ENCODE assay signal across 19 mouse cellular contexts in the genomic region with DNA sequence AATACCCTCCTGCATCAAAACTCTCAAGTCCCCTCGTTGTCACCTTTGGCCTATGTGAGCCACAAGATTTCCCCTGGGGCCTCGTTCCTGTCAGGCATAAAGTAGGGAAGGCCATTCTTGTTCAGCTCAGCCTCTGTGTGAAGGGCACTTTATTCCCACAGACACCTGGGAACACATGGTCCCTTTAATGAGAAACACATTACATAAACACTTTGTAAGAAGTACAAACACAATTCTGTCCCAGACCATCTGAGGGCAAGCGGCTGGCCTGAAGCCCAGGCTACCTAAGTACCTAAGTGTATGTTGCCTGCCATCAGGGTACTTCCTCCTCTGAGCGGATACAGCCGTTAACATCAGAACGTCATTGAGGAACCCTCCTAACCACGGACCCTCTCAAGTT. TPM values are rescaled to one million over a fixed set of nuclear protein-coding genes. Genes with fewer than 3 reads are reported as not detected.
DNase-seq lines count a peak whose midpoint lies in the region; ATAC-seq and TF ChIP-seq lines count a peak whose summit lies in the region.
"Had no signal": no experiment of that assay in that cellular context is flagged by ENCODE, and none has a peak within 500 bp of the region (broad histone marks: within the 10 kb centered on the region; RNA-seq: fewer than 3 reads in every experiment).

No protein-coding gene starts in this region.

- no peak overlapping the region for H3K4me3 ChIP-seq in embryonic facial prominence, embryonic 11.5 days (ENCODE audit: low read depth, low read length)
- no peak overlapping the region for H3K4me3 ChIP-seq in lung, embryonic 16.5 days (ENCODE audit: low read length)
- H3K4me3 ChIP-seq in small intestine, adult 2 months (ENCODE audit: low read depth, low read length): no peak overlapping the region
- no peak overlapping the region for H3K4me3 ChIP-seq in forebrain, embryonic 10.5 days
- no peak overlapping the region for H3K4me3 ChIP-seq in forebrain, postnatal 0 days (ENCODE audit: low read depth, low read length)

- no peak for TF ChIP-seq POLR2A in small intestine, adult 2 months (IDR thresholded peaks at IDR 0.05; ENCODE audit: low read depth, low read length)

- ATAC-seq in embryonic facial prominence, embryonic 11.5 days (replicated peaks; ENCODE audit: insufficient number of reproducible peaks, low FRiP score, low TSS enrichment, low read depth): no peak
- peak; percentile 27; the same call in 1 of the 2 replicates for ATAC-seq in lung, embryonic 16.5 days (ENCODE audit: low read depth)
- no peak for ATAC-seq in forebrain, postnatal 0 days
- ATAC-seq: forebrain, embryonic 14.5 days; midbrain, embryonic 16.5 days; Patski had no signal

- H3K4me1 ChIP-seq in embryonic facial prominence, embryonic 11.5 days (ENCODE audit: control insufficient read depth, insufficient read depth, low read length): no peaks in the 10 kb centered on the region
- peaks cover 11% of the 10 kb centered on the region; the same call in 1 of the 2 replicates for H3K4me1 ChIP-seq in lung, embryonic 16.5 days (replicated peaks; ENCODE audit: control insufficient read depth, insufficient read depth, low read length)
- peaks cover 5% of the 10 kb centered on the region; the same call in 1 of the 2 replicates for H3K4me1 ChIP-seq in small intestine, adult 2 months (ENCODE audit: control insufficient read depth, insufficient read depth, insufficient read length, low read length)
- H3K4me1 ChIP-seq in forebrain, embryonic 10.5 days: peaks cover 17% of the 10 kb centered on the region
- no peaks in the 10 kb centered on the region for H3K4me1 ChIP-seq in forebrain, postnatal 0 days (ENCODE audit: insufficient read depth)

- no peaks in the 10 kb centered on the region for H3K27me3 ChIP-seq in embryonic facial prominence, embryonic 11.5 days (ENCODE audit: control insufficient read depth, insufficient read depth, low read length)
- no peaks in the 10 kb centered on the region for H3K27me3 ChIP-seq in lung, embryonic 16.5 days (ENCODE audit: control insufficient read depth, insufficient read depth, low read depth, low read length)
- no peaks in the 10 kb centered on the region for H3K27me3 ChIP-seq in small intestine, adult 2 months (ENCODE audit: control insufficient read depth, insufficient read depth, low read length)
- H3K27me3 ChIP-seq in forebrain, embryonic 10.5 days (ENCODE audit: poor library complexity, severe bottlenecking): no peaks in the 10 kb centered on the region
- H3K27me3 ChIP-seq in forebrain, postnatal 0 days (ENCODE audit: insufficient read depth, low read length): no peaks in the 10 kb centered on the region
- H3K27me3 ChIP-seq: Patski had no signal

- no peaks in the 10 kb centered on the region for H3K9me3 ChIP-seq in embryonic facial prominence, embryonic 11.5 days (replicated peaks; ENCODE audit: control insufficient read depth, low read length)
- H3K9me3 ChIP-seq in lung, embryonic 16.5 days (ENCODE audit: control insufficient read depth, low read length): no peaks in the 10 kb centered on the region
- H3K9me3 ChIP-seq in forebrain, embryonic 10.5 days: no peaks in the 10 kb centered on the region
- no peaks in the 10 kb centered on the region for H3K9me3 ChIP-seq in forebrain, postnatal 0 days (ENCODE audit: low read length)

- H3K27ac ChIP-seq in embryonic facial prominence, embryonic 11.5 days (replicated peaks; ENCODE audit: low read depth, low read length): no peak overlapping the region
- H3K27ac ChIP-seq in lung, embryonic 16.5 days (ENCODE audit: low read length): peak overlapping the region; percentile 61
- H3K27ac ChIP-seq in small intestine, adult 2 months (ENCODE audit: insufficient read depth, low read depth, low read length): peak overlapping the region; percentile 58
- H3K27ac ChIP-seq in forebrain, embryonic 10.5 days: no peak overlapping the region
- no peak overlapping the region for H3K27ac ChIP-seq in forebrain, postnatal 0 days (ENCODE audit: low read depth, low read length)
- H3K27ac ChIP-seq: liver, embryonic 14.5 days had no signal

- TF ChIP-seq CTCF in small intestine, adult 2 months (IDR thresholded peaks at IDR 0.05; ENCODE audit: extremely low read depth, insufficient read length, insufficient replicate concordance, low read depth, low read length): no peak
- no peak for TF ChIP-seq CTCF in forebrain, postnatal 0 days (IDR thresholded peaks at IDR 0.05; ENCODE audit: low read depth)

- peak; percentile 21 to 48 for DNase-seq in spleen, postnatal 36 days (ENCODE audit: low spot score in 2 of 2)
- no peak for DNase-seq in spleen, postnatal 14 days (ENCODE audit: low spot score in 2 of 2)
- peak; percentile 49 for DNase-seq in embryonic facial prominence, embryonic 11.5 days (ENCODE audit: low spot score)
- DNase-seq in left cerebral cortex, adult 9 months (ENCODE audit: low spot score in 2 of 2): no peak
- no peak for DNase-seq in forebrain, embryonic 10.5 days (ENCODE audit: extremely low spot score, low spot score)
- DNase-seq in forebrain, postnatal 0 days: no peak
- DNase-seq: adrenal gland, adult 8-10 months; gastrocnemius, postnatal 36 days; kidney, postnatal 25 days; thymus, postnatal 25 days had no signal

- no peaks in the 10 kb centered on the region for H3K36me3 ChIP-seq in embryonic facial prominence, embryonic 11.5 days (replicated peaks; ENCODE audit: control insufficient read depth, insufficient read depth, low read depth, low read length)
- no peaks in the 10 kb centered on the region for H3K36me3 ChIP-seq in lung, embryonic 16.5 days (ENCODE audit: control insufficient read depth, insufficient read depth, low read length)
- H3K36me3 ChIP-seq in small intestine, adult 2 months (ENCODE audit: control insufficient read depth, insufficient read depth, low read length): no peaks in the 10 kb centered on the region
- H3K36me3 ChIP-seq in forebrain, embryonic 10.5 days (replicated peaks): no peaks in the 10 kb centered on the region
- no peaks in the 10 kb centered on the region for H3K36me3 ChIP-seq in forebrain, postnatal 0 days (ENCODE audit: insufficient read depth)

- H3K4me2 ChIP-seq in embryonic facial prominence, embryonic 11.5 days (ENCODE audit: low read depth, low read length): no peak overlapping the region
- no peak overlapping the region for H3K4me2 ChIP-seq in lung, embryonic 16.5 days (ENCODE audit: low read depth, low read length)
- no peak overlapping the region for H3K4me2 ChIP-seq in forebrain, postnatal 0 days (ENCODE audit: low read depth)

- 24% methylated on average over 7 of the region's 7 CpGs for WGBS in embryonic facial prominence, embryonic 11.5 days
- WGBS in lung, embryonic 16.5 days: 27% methylated on average over 7 of the region's 7 CpGs
- 53% methylated on average over 7 of the region's 7 CpGs for WGBS in small intestine, adult 2 months
- WGBS in forebrain, embryonic 10.5 days: 67% methylated on average over 7 of the region's 7 CpGs
- WGBS in forebrain, postnatal 0 days: 68% methylated on average over 7 of the region's 7 CpGs

- H3K9ac ChIP-seq in embryonic facial prominence, embryonic 11.5 days (replicated peaks; ENCODE audit: low read length): no peak overlapping the region; the same call in 1 of the 2 replicates
- H3K9ac ChIP-seq in lung, embryonic 16.5 days (ENCODE audit: low read length): no peak overlapping the region
- H3K9ac ChIP-seq in forebrain, postnatal 0 days: no peak overlapping the region
- H3K9ac ChIP-seq: liver, embryonic 14.5 days had no signal

RNA-seq across cellular contexts. Expression of a gene that starts 27.8 kb away (rescaled TPM):
- polyA plus RNA-seq in embryonic facial prominence, embryonic 11.5 days (2014; fragmentation: Nextera tagmentation; extraction: Ambion mirVana): not detected in 2 replicates
- 0.49 and 0.63 TPM in 2 replicates for polyA plus RNA-seq in lung, embryonic 16.5 days (2015; fragmentation: Nextera tagmentation; extraction: Ambion mirVana)
- polyA plus RNA-seq in small intestine, adult 2 months (2012; rRNA removed): 5.6 and 11.1 TPM in 2 replicates
- polyA plus RNA-seq in forebrain, embryonic 10.5 days (2016; fragmentation: Nextera tagmentation; extraction: Ambion mirVana): 0.17 and 0.27 TPM in 2 replicates
- total RNA-seq in forebrain, postnatal 0 days (2014; rRNA removed): 0.15 and 0.33 TPM in 2 replicates
- 0.17 and 0.19 TPM in 2 replicates for polyA plus RNA-seq in forebrain, postnatal 0 days (2015; fragmentation: Nextera tagmentation; extraction: Ambion mirVana)
- total RNA-seq: adrenal gland, adult 8-10 months; gastrocnemius, postnatal 36 days; left cerebral cortex, adult 18-20 months had no signal
- polyA plus RNA-seq: forebrain, embryonic 14.5 days; heart, embryonic 16.5 days; intestine, embryonic 14.5 days; liver, embryonic 14.5 days; Patski had no signal

RNA-seq across cellular contexts. Expression of a gene that starts 27.9 kb away (rescaled TPM):
- not detected in 2 replicates for polyA plus RNA-seq in embryonic facial prominence, embryonic 11.5 days (2014; fragmentation: Nextera tagmentation; extraction: Ambion mirVana)
- not detected in 2 replicates for polyA plus RNA-seq in lung, embryonic 16.5 days (2015; fragmentation: Nextera tagmentation; extraction: Ambion mirVana)
- polyA plus RNA-seq in small intestine, adult 2 months (2012; rRNA removed): not detected in 2 replicates
- polyA plus RNA-seq in forebrain, embryonic 10.5 days (2016; fragmentation: Nextera tagmentation; extraction: Ambion mirVana): not detected in 2 replicates
- total RNA-seq in forebrain, postnatal 0 days (2014; rRNA removed): 0.29 TPM in 1 of 2 replicates, not detected in the other
- polyA plus RNA-seq in forebrain, postnatal 0 days (2015; fragmentation: Nextera tagmentation; extraction: Ambion mirVana): not detected in 2 replicates
- total RNA-seq: adrenal gland, adult 8-10 months; gastrocnemius, postnatal 36 days; left cerebral cortex, adult 18-20 months had no signal
- polyA plus RNA-seq: forebrain, embryonic 14.5 days; heart, embryonic 16.5 days; intestine, embryonic 14.5 days; liver, embryonic 14.5 days; midbrain, embryonic 16.5 days; Patski had no signal

RNA-seq across cellular contexts. Expression of a gene that starts 39.0 kb away (rescaled TPM):
- 391 and 429 TPM in 2 replicates for polyA plus RNA-seq in embryonic facial prominence, embryonic 11.5 days (2014; fragmentation: Nextera tagmentation; extraction: Ambion mirVana)
- 315 and 344 TPM in 2 replicates for polyA plus RNA-seq in lung, embryonic 16.5 days (2015; fragmentation: Nextera tagmentation; extraction: Ambion mirVana)
- polyA plus RNA-seq in small intestine, adult 2 months (2012; rRNA removed): 0.95 and 6.1 TPM in 2 replicates
- 644 and 705 TPM in 2 replicates for polyA plus RNA-seq in forebrain, embryonic 10.5 days (2016; fragmentation: Nextera tagmentation; extraction: Ambion mirVana)
- total RNA-seq in forebrain, postnatal 0 days (2014; rRNA removed): 35.9 and 50.6 TPM in 2 replicates
- polyA plus RNA-seq in forebrain, postnatal 0 days (2015; fragmentation: Nextera tagmentation; extraction: Ambion mirVana): 164 and 210 TPM in 2 replicates

Comparison
In these comparisons a context has a peak if more than half of its experiments do, and no peak if none do; other contexts are left out.
1. DNase-seq: peak in spleen, postnatal 36 days (2 of 2) and embryonic facial prominence, embryonic 11.5 days (single experiment); none in spleen, postnatal 14 days (0 of 2), left cerebral cortex, adult 9 months (0 of 2), forebrain, embryonic 10.5 days (single experiment) and forebrain, postnatal 0 days (single experiment).
2. H3K27ac ChIP-seq: peak in lung, embryonic 16.5 days (single experiment) and small intestine, adult 2 months (single experiment); none in embryonic facial prominence, embryonic 11.5 days (single experiment), forebrain, embryonic 10.5 days (single experiment) and forebrain, postnatal 0 days (single experiment).
3. RNA of a gene that starts 39.0 kb away (polyA plus RNA-seq): 644 to 705 TPM in forebrain, embryonic 10.5 days, 391 to 429 TPM in embryonic facial prominence, embryonic 11.5 days, 315 to 344 TPM in lung, embryonic 16.5 days and 164 to 210 TPM in forebrain, postnatal 0 days; 0.95 to 6.1 TPM in small intestine, adult 2 months; every median in the first group is over 10 times any median in the second.